Mouse (Mus musculus): Measurements from ENCODE around the gene Morn2. TPM values are rescaled to one million over a fixed set of nuclear protein-coding genes. Genes with fewer than 3 reads are reported as not detected.

Gene Morn2
- polyA plus RNA-seq (2014; fragmentation: Nextera tagmentation; extraction: Ambion mirVana) = 31.3 and 32.1 TPM in 2 replicates

DNA sequence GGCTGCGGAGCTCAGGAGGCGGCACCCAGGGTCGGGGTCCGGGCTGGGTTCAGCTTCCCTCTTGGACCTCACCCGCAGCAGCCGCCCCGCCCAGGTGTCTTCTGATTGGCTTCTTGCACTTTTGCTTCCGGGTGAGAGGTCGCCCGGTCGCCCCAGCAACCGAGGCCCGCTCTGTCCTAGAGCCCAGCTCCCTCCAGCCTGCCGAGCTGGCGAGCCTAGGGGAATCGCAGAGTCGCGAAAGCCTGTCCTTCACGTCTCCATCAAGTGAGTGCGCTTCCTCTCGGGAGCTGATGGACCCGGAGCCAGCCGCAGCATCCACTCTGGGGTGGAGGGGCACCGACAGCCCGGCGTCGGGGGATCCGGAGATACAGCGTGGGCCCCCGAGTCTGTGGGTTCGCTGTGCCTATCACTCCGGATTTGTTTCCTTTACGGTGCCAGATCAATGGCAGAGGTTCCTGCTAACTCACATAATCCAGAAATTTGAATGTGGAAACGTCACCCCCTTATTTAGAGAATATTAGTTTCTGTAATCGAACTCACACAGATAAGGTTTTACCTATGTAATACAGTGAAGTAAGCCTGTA lies at the start of gene Morn2, which contains the start of gene Dhx57:
Gene Morn2 (plus strand): TSS at position 130 of the 584 bp plus-strand sequence.
Gene Dhx57 (minus strand): TSS at position 403 of the 584 bp plus-strand sequence.
- peak within 1 kb of the TSS; percentile 85 for H3K4me2 ChIP-seq (ENCODE audit: low read length)
- peak within 1 kb of the TSS; percentile 89 to 96 for H3K4me3 ChIP-seq (ENCODE audit: control insufficient read depth in 1 of 2, insufficient read depth in 1 of 2, low read depth in 1 of 2, low read length in 2 of 2)
- peak within 1 kb of the TSS; percentile 87 for H3K9ac ChIP-seq (ENCODE audit: low read length)
- no peaks in the 10 kb centered on the region for H3K36me3 ChIP-seq (ENCODE audit: control insufficient read depth, insufficient read depth, low read length)
- peak; percentile 95 for ATAC-seq (ENCODE audit: insufficient number of reproducible peaks, insufficient read depth, low FRiP score, low read depth)
- no peaks in the 10 kb centered on the region for H3K27me3 ChIP-seq (ENCODE audit: control insufficient read depth, insufficient read depth, low read length)
- H3K4me1 ChIP-seq (ENCODE audit: control insufficient read depth in 2 of 2, insufficient read depth in 2 of 2, low read length in 2 of 2) = peaks cover 2 to 6% of the 10 kb centered on the region in 2 experiments; a peak in 3 of 4 replicates
- under 1% methylated on average over 35 of the region's 35 CpGs for WGBS
- no peaks in the 10 kb centered on the region for H3K9me3 ChIP-seq (ENCODE audit: control insufficient read depth, low read length)
- peak within 1 kb of the TSS; percentile 75 to 84 for H3K27ac ChIP-seq (replicated peaks in 1 of 2; ENCODE audit: control insufficient read depth in 1 of 2, insufficient read depth in 1 of 2, low read depth in 2 of 2, low read length in 2 of 2)

DNA sequence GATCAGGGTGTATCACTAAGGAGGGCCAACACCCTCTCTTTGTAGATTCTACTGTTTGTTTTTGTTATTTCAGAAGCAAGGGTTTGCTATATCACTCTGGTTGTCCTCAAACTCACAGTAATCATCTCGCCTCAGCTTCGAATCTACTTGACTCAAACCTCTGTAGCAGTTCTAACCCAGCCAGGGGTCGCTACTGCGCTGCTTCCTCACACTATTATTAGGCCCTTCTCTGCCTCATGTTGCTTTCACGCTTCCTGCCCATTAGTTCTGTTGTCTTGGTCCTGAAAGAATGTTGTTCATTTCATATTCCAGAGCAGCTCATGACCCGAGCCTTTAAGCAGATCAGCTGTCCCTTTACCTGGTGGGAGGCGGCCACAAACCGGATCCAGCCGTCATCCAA lies 48.4 kb upstream of the Morn2 start:
- ATAC-seq (ENCODE audit: insufficient number of reproducible peaks, insufficient read depth, low FRiP score, low read depth) = no peak
- Histone ChIP-seq H3K27ac (replicated peaks in 1 of 2; ENCODE audit: control insufficient read depth in 1 of 2, insufficient read depth in 1 of 2, low read depth in 2 of 2, low read length in 2 of 2) (no peak overlapping the region), H3K4me3 (ENCODE audit: control insufficient read depth in 1 of 2, insufficient read depth in 1 of 2, low read depth in 1 of 2, low read length in 2 of 2) (no peak overlapping the region), H3K36me3 (ENCODE audit: control insufficient read depth, insufficient read depth, low read length) (peaks cover 91% of the 10 kb centered on the region), H3K4me2 (ENCODE audit: low read length) (no peak overlapping the region), H3K9ac (ENCODE audit: low read length) (no peak overlapping the region), H3K9me3 (ENCODE audit: control insufficient read depth, low read length) (no peaks in the 10 kb centered on the region), H3K4me1 (ENCODE audit: control insufficient read depth in 2 of 2, insufficient read depth in 2 of 2, low read length in 2 of 2) (no peaks in the 10 kb centered on the region), H3K27me3 (ENCODE audit: control insufficient read depth, insufficient read depth, low read length) (no peaks in the 10 kb centered on the region)
- WGBS = 88% methylated on average over 9 of the region's 9 CpGs

DNA sequence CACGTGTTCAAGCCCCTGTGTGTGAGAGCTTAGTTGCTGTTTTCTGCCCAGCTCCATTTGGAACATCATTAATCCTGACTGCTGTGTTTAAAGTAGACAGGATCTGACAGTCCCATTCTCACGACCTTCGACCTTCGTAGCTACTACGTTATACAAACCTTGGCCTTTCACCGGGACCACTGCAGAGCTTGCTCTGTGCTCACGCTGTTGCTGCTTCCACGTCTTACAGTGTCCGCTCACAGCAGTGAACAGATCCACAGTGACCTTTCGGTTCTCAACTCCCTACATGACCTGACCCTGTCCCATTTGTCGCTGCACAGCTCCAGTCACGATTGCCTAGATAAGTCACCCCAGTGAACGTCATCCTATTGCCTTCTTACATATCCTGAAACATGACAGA lies 46.9 kb upstream of the Morn2 start:
- 74% methylated on average over 13 of the region's 13 CpGs for WGBS
- Histone ChIP-seq H3K9me3 (ENCODE audit: control insufficient read depth, low read length) (no peaks in the 10 kb centered on the region), H3K27ac (replicated peaks in 1 of 2; ENCODE audit: control insufficient read depth in 1 of 2, insufficient read depth in 1 of 2, low read depth in 2 of 2, low read length in 2 of 2) (no peak overlapping the region), H3K4me1 (ENCODE audit: control insufficient read depth in 2 of 2, insufficient read depth in 2 of 2, low read length in 2 of 2) (no peaks in the 10 kb centered on the region), H3K4me3 (ENCODE audit: control insufficient read depth in 1 of 2, insufficient read depth in 1 of 2, low read depth in 1 of 2, low read length in 2 of 2) (no peak overlapping the region), H3K27me3 (ENCODE audit: control insufficient read depth, insufficient read depth, low read length) (no peaks in the 10 kb centered on the region), H3K4me2 (ENCODE audit: low read length) (no peak overlapping the region), H3K9ac (ENCODE audit: low read length) (no peak overlapping the region), H3K36me3 (ENCODE audit: control insufficient read depth, insufficient read depth, low read length) (peaks cover 96% of the 10 kb centered on the region)
- ATAC-seq (ENCODE audit: insufficient number of reproducible peaks, insufficient read depth, low FRiP score, low read depth) = no peak

DNA sequence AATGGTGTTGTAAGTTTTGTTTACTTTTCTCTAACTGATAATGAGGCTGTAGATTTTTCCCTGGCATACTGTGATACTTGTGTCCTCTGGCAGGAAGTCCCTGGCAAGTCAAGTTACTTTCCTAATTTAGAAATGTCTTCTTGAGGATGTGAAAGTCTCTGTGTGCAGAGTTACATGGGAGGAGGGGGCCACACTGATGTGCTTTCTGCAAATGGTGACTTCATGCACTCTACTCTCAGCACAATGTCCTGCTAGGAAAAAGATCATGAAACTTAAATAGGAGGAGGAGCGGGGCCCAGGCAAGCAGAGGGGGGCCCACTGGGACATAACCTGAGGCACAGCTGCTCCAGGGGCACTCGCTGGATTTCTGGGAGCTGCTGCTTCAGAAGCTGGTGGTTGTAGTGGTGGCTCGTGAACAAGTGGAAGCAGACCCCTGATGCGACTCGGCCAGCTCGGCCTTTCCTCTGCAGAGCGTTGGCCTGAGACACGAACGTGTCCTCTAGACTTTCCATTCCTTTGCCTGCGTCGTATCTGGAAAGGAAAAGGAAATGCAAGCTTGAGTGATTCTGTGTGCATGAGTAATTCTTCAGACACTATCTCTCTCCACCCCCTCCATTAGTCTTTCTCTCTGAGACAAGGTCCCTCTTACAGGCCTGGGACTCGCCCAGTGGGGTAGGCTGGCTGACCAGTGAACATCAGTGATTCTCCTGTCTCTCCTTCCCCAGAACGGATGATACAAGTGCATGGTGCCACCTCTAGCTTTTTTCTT lies 37.1 kb upstream of the Morn2 start:
- H3K4me1 ChIP-seq (ENCODE audit: control insufficient read depth in 2 of 2, insufficient read depth in 2 of 2, low read length in 2 of 2) = peaks cover 6 to 20% of the 10 kb centered on the region in 2 experiments; a peak in 3 of 4 replicates
- H3K9ac ChIP-seq (ENCODE audit: low read length) = 0 out of 2 replicates have a peak overlapping the region, but pooled peaks have one; percentile 11
- peak; percentile 54 for ATAC-seq (ENCODE audit: insufficient number of reproducible peaks, insufficient read depth, low FRiP score, low read depth)
- no peaks in the 10 kb centered on the region for H3K27me3 ChIP-seq (ENCODE audit: control insufficient read depth, insufficient read depth, low read length)
- H3K27ac ChIP-seq (replicated peaks in 1 of 2; ENCODE audit: control insufficient read depth in 1 of 2, insufficient read depth in 1 of 2, low read depth in 2 of 2, low read length in 2 of 2) = peak overlapping the region; percentile 59 to 83
- peaks cover 84% of the 10 kb centered on the region for H3K36me3 ChIP-seq (ENCODE audit: control insufficient read depth, insufficient read depth, low read length)
- 56% methylated on average over 13 of the region's 13 CpGs for WGBS
- H3K4me2 ChIP-seq (ENCODE audit: low read length) = peak overlapping the region; percentile 21; the same call in 1 of the 2 replicates
- no peak overlapping the region for H3K4me3 ChIP-seq (ENCODE audit: control insufficient read depth in 1 of 2, insufficient read depth in 1 of 2, low read depth in 1 of 2, low read length in 2 of 2)
- H3K9me3 ChIP-seq (ENCODE audit: control insufficient read depth, low read length) = no peaks in the 10 kb centered on the region

DNA sequence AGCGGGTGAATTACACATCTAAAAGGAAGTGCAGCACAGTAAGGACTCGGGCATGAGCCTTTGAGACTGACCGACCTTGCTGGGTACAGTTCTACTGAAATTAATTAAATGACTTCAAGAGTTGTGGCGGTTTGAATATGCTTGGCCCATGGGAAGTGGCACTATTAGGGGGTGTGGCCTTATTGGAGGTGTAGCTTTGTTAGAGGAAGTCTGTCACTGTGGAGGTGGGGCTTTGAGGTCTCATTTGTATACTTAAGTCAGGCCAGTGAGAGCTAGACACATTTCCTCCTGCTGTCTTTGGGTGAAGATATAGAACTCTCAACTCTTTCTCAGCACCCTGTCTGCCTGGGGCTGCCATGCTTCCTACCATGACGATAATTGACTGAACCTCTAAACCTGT lies 35.6 kb upstream of the Morn2 start:
- Histone ChIP-seq H3K9me3 (ENCODE audit: control insufficient read depth, low read length) (no peaks in the 10 kb centered on the region), H3K27ac (replicated peaks in 1 of 2; ENCODE audit: control insufficient read depth in 1 of 2, insufficient read depth in 1 of 2, low read depth in 2 of 2, low read length in 2 of 2) (peak overlapping the region; percentile 83 to 94), H3K4me3 (ENCODE audit: control insufficient read depth in 1 of 2, insufficient read depth in 1 of 2, low read depth in 1 of 2, low read length in 2 of 2) (no peak overlapping the region), H3K27me3 (ENCODE audit: control insufficient read depth, insufficient read depth, low read length) (no peaks in the 10 kb centered on the region), H3K36me3 (ENCODE audit: control insufficient read depth, insufficient read depth, low read length) (peaks cover 84% of the 10 kb centered on the region), H3K9ac (ENCODE audit: low read length) (no peak overlapping the region), H3K4me2 (ENCODE audit: low read length) (no peak overlapping the region), H3K4me1 (ENCODE audit: control insufficient read depth in 2 of 2, insufficient read depth in 2 of 2, low read length in 2 of 2) (peaks cover 6 to 20% of the 10 kb centered on the region in 2 experiments; a peak in 3 of 4 replicates)
- no peak for ATAC-seq (ENCODE audit: insufficient number of reproducible peaks, insufficient read depth, low FRiP score, low read depth)
- 93% methylated on average over 5 of the region's 5 CpGs for WGBS

DNA sequence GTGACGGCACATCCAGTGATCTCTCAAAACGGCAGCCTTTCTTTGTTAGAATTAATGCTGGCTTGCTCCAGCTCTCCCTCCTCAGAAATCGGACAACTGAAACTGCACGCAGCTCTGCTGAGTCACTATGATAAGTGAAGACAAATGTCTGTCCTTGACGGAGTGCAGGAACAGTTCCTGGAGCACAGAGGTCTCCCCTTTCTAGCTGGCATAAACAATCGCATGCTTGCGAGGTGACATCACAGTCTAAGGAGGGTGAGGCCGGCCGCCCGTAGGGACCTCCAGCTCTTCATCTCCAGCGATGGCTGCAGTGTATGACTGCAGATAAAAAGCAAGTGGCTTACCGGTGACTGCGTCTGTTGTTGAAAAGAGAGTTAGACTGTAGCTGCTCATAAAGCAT lies 34.8 kb upstream of the Morn2 start:
- Histone ChIP-seq H3K4me1 (ENCODE audit: control insufficient read depth in 2 of 2, insufficient read depth in 2 of 2, low read length in 2 of 2) (peaks cover 6 to 20% of the 10 kb centered on the region in 2 experiments; a peak in 3 of 4 replicates), H3K27me3 (ENCODE audit: control insufficient read depth, insufficient read depth, low read length) (no peaks in the 10 kb centered on the region), H3K27ac (replicated peaks in 1 of 2; ENCODE audit: control insufficient read depth in 1 of 2, insufficient read depth in 1 of 2, low read depth in 2 of 2, low read length in 2 of 2) (peak overlapping the region; percentile 83 to 94), H3K9me3 (ENCODE audit: control insufficient read depth, low read length) (no peaks in the 10 kb centered on the region), H3K4me3 (ENCODE audit: control insufficient read depth in 1 of 2, insufficient read depth in 1 of 2, low read depth in 1 of 2, low read length in 2 of 2) (no peak overlapping the region), H3K36me3 (ENCODE audit: control insufficient read depth, insufficient read depth, low read length) (peaks cover 84% of the 10 kb centered on the region), H3K9ac (ENCODE audit: low read length) (peak overlapping the region; percentile 47), H3K4me2 (ENCODE audit: low read length) (peak overlapping the region; percentile 48)
- peak; percentile 78 for ATAC-seq (ENCODE audit: insufficient number of reproducible peaks, insufficient read depth, low FRiP score, low read depth)
- 2% methylated on average over 13 of the region's 13 CpGs for WGBS

DNA sequence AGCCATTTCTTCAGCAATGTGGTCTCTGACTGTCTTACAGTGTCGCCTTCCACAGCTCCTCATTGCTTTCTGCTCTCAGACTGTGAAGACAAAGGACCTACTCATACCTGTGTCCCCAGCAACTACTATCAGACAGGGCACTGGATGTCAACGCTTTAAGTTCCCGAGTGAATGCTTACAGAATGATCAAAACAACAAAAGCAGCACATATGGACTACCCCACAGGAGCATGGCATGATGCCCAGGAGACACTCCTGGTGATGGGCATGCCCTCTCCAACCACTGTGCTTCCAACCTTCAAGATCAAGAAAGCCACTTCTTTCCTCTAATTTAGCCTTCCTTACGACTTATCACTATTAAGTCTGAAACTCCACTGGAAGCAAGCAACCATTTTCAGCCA lies 22.9 kb upstream of the Morn2 start:
- WGBS = 89% methylated on average over 4 of the region's 4 CpGs
- Histone ChIP-seq H3K4me1 (ENCODE audit: control insufficient read depth in 2 of 2, insufficient read depth in 2 of 2, low read length in 2 of 2) (no peaks in the 10 kb centered on the region), H3K27me3 (ENCODE audit: control insufficient read depth, insufficient read depth, low read length) (no peaks in the 10 kb centered on the region), H3K4me2 (ENCODE audit: low read length) (no peak overlapping the region), H3K9me3 (ENCODE audit: control insufficient read depth, low read length) (no peaks in the 10 kb centered on the region), H3K27ac (replicated peaks in 1 of 2; ENCODE audit: control insufficient read depth in 1 of 2, insufficient read depth in 1 of 2, low read depth in 2 of 2, low read length in 2 of 2) (no peak overlapping the region), H3K36me3 (ENCODE audit: control insufficient read depth, insufficient read depth, low read length) (peaks cover 81% of the 10 kb centered on the region), H3K9ac (ENCODE audit: low read length) (no peak overlapping the region), H3K4me3 (ENCODE audit: control insufficient read depth in 1 of 2, insufficient read depth in 1 of 2, low read depth in 1 of 2, low read length in 2 of 2) (no peak overlapping the region)
- no peak for ATAC-seq (ENCODE audit: insufficient number of reproducible peaks, insufficient read depth, low FRiP score, low read depth)

Measured in heart, embryonic 14.5 days (tissue).